Comparison of ENCODE assay signal across 13 mouse cellular contexts in genomic region chr4:140520719-140521118, GRCm38 (mm10).
"Had no signal": no experiment of that assay in that cellular context is flagged by ENCODE, and none has a peak within 500 bp of the region (broad histone marks: within the 10 kb centered on the region; RNA-seq: fewer than 3 reads in every experiment).

No protein-coding gene starts in this region.

- DNase-seq: cerebellum, adult 2 months; cerebellum, adult 9-10 months; cerebellum, postnatal 36 days; embryo, embryonic 11 days; forebrain, postnatal 0 days; gastrocnemius, adult 2 months; gastrocnemius, postnatal 10 days; gastrocnemius, postnatal 14 days; gastrocnemius, postnatal 25 days; gastrocnemius, postnatal 36 days; heart, adult 11 months; heart, adult 18-20 months; heart, adult 2 months had no signal
